Mouse (Mus musculus): ENCODE data around the gene Rnf208.

Gene Rnf208

GRCm38 (mm10) chr2:25227406-25227805, 14.6 kb upstream of the Rnf208 start:
- Histone ChIP-seq H3K4me1 (replicated peaks; ENCODE audit: low read depth, low read length) (peaks cover 73% of the 10 kb centered on the region), H3K36me3 (ENCODE audit: insufficient read depth, low read length) (peaks cover 16% of the 10 kb centered on the region), H3K27me3 (ENCODE audit: insufficient read depth, low read length) (no peaks in the 10 kb centered on the region), H3K4me3 (replicated peaks; ENCODE audit: low read length) (0 out of 2 replicates have a peak overlapping the region, but pooled peaks have one; percentile 73), H3K9me3 (ENCODE audit: low read length) (no peaks in the 10 kb centered on the region)
- TF ChIP-seq NANOG (IDR thresholded peaks at IDR 0.05; ENCODE audit: borderline replicate concordance, low read length) (no peak), POU5F1 (IDR thresholded peaks at IDR 0.05; ENCODE audit: borderline replicate concordance, low read length) (no peak), CTCF (conservative IDR thresholded peaks at IDR 0.05; ENCODE audit: low read length) (no peak)

- Histone ChIP-seq H3K36me3 (ENCODE audit: insufficient read depth, low read length) (peaks cover 6% of the 10 kb centered on the region), H3K4me1 (replicated peaks; ENCODE audit: low read depth, low read length) (peaks cover 75% of the 10 kb centered on the region), H3K9me3 (ENCODE audit: low read length) (no peaks in the 10 kb centered on the region), H3K27me3 (ENCODE audit: insufficient read depth, low read length) (peaks cover 6% of the 10 kb centered on the region), H3K4me3 (replicated peaks; ENCODE audit: low read length) (peak overlapping the region; percentile 73)
- TF ChIP-seq NANOG (IDR thresholded peaks at IDR 0.05; ENCODE audit: borderline replicate concordance, low read length), result no peak
- TF ChIP-seq CTCF (conservative IDR thresholded peaks at IDR 0.05; ENCODE audit: low read length), result peak; percentile 64
Measured at GRCm38 (mm10) chr2:25228431-25228889, 13.6 kb upstream of the Rnf208 start.

DNA sequence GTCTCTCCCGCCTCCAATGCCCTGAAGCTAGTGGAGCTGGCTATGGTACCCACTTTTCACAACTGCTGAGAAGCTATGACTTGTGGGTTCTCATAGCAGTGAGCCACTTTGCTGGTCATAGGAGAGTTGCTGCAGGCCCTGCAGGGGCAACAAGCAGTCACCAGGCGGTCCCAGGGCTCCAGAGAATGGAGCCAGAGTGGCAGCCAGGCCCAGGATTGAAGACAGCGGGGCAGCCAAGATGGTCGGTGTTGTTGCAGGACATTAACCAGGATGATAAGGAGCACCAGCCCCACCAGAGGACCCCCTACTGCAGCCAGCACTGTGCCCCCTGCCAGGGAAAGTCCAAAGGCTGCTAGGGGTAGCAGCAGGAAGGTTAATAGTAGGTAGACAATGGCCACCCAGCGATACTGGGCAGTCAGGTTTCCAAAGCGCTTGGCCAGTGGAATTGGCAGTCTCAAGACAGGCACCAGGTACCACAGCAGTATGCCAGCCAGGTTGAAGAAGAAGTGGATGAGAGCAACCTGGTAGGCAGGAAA, 13.0 kb upstream of the Rnf208 start:
- H3K27me3 ChIP-seq (ENCODE audit: insufficient read depth, low read length), result peaks cover 6% of the 10 kb centered on the region
- peak overlapping the region; percentile 73 for H3K4me3 ChIP-seq (replicated peaks; ENCODE audit: low read length)
- TF ChIP-seq CTCF (conservative IDR thresholded peaks at IDR 0.05; ENCODE audit: low read length) (no peak), POU5F1 (IDR thresholded peaks at IDR 0.05; ENCODE audit: borderline replicate concordance, low read length) (no peak), NANOG (IDR thresholded peaks at IDR 0.05; ENCODE audit: borderline replicate concordance, low read length) (no peak)
- no peaks in the 10 kb centered on the region for H3K9me3 ChIP-seq (ENCODE audit: low read length)
- H3K4me1 ChIP-seq (replicated peaks; ENCODE audit: low read depth, low read length), result peaks cover 76% of the 10 kb centered on the region
- H3K36me3 ChIP-seq (ENCODE audit: insufficient read depth, low read length), result no peaks in the 10 kb centered on the region

GRCm38 (mm10) chr2:25229582-25229981, 12.5 kb upstream of the Rnf208 start:
- no peak overlapping the region for H3K4me3 ChIP-seq (replicated peaks; ENCODE audit: low read length)
- TF ChIP-seq POU5F1 (IDR thresholded peaks at IDR 0.05; ENCODE audit: borderline replicate concordance, low read length) (no peak), NANOG (IDR thresholded peaks at IDR 0.05; ENCODE audit: borderline replicate concordance, low read length) (no peak), CTCF (conservative IDR thresholded peaks at IDR 0.05; ENCODE audit: low read length) (no peak)
- H3K9me3 ChIP-seq (ENCODE audit: low read length), result no peaks in the 10 kb centered on the region
- peaks cover 82% of the 10 kb centered on the region for H3K4me1 ChIP-seq (replicated peaks; ENCODE audit: low read depth, low read length)
- H3K27me3 ChIP-seq (ENCODE audit: insufficient read depth, low read length), result peaks cover 6% of the 10 kb centered on the region
- H3K36me3 ChIP-seq (ENCODE audit: insufficient read depth, low read length), result no peaks in the 10 kb centered on the region

GRCm38 (mm10) chr2:25230581-25230980, 11.5 kb upstream of the Rnf208 start:
- TF ChIP-seq NANOG (IDR thresholded peaks at IDR 0.05; ENCODE audit: borderline replicate concordance, low read length) (no peak), CTCF (conservative IDR thresholded peaks at IDR 0.05; ENCODE audit: low read length) (no peak), POU5F1 (IDR thresholded peaks at IDR 0.05; ENCODE audit: borderline replicate concordance, low read length) (no peak)
- no peaks in the 10 kb centered on the region for H3K36me3 ChIP-seq (ENCODE audit: insufficient read depth, low read length)

GRCm38 (mm10) chr2:25231038-25231437, 11.0 kb upstream of the Rnf208 start:
- H3K4me1 ChIP-seq (replicated peaks; ENCODE audit: low read depth, low read length), result peaks cover 87% of the 10 kb centered on the region
- peak overlapping the region; percentile 64 for H3K4me3 ChIP-seq (replicated peaks; ENCODE audit: low read length)
- H3K27me3 ChIP-seq (ENCODE audit: insufficient read depth, low read length), result peaks cover 8% of the 10 kb centered on the region
- no peaks in the 10 kb centered on the region for H3K9me3 ChIP-seq (ENCODE audit: low read length)
- H3K36me3 ChIP-seq (ENCODE audit: insufficient read depth, low read length), result no peaks in the 10 kb centered on the region
- no peak for TF ChIP-seq CTCF (conservative IDR thresholded peaks at IDR 0.05; ENCODE audit: low read length)
- no peak for TF ChIP-seq POU5F1 (IDR thresholded peaks at IDR 0.05; ENCODE audit: borderline replicate concordance, low read length)
- TF ChIP-seq NANOG (IDR thresholded peaks at IDR 0.05; ENCODE audit: borderline replicate concordance, low read length), result no peak

More at GRCm38 (mm10) chr2:25230581-25230980, 11.5 kb upstream of the Rnf208 start:
- Histone ChIP-seq H3K4me1 (replicated peaks; ENCODE audit: low read depth, low read length) (peaks cover 87% of the 10 kb centered on the region), H3K9me3 (ENCODE audit: low read length) (no peaks in the 10 kb centered on the region), H3K27me3 (ENCODE audit: insufficient read depth, low read length) (peaks cover 8% of the 10 kb centered on the region), H3K4me3 (replicated peaks; ENCODE audit: low read length) (peak overlapping the region; percentile 64)

DNA sequence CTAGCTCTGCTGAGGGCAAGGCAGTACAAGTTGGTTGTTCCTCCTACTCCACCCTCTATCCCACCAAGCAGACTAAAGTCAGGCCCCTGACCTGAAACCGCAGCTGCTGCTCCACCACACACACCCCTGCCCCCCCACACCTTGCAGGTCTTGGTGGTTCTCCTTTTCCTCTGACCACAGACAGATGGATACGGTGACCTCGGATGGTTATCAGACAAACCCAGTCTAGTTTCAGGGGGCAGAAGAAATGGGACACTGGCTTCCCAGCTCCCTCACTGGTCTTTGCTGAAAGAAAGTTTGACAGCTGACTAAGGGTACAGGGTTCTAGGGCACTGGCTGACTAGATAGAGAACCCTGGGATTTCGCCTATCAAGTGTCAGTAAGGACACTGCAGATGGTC, 8.6 kb upstream of the Rnf208 start:
- no peaks in the 10 kb centered on the region for H3K9me3 ChIP-seq (ENCODE audit: low read length)
- no peak overlapping the region for H3K4me3 ChIP-seq (replicated peaks; ENCODE audit: low read length)
- peaks cover 8% of the 10 kb centered on the region for H3K27me3 ChIP-seq (ENCODE audit: insufficient read depth, low read length)
- H3K36me3 ChIP-seq (ENCODE audit: insufficient read depth, low read length), result no peaks in the 10 kb centered on the region
- H3K4me1 ChIP-seq (replicated peaks; ENCODE audit: low read depth, low read length), result peaks cover 87% of the 10 kb centered on the region
- TF ChIP-seq NANOG (IDR thresholded peaks at IDR 0.05; ENCODE audit: borderline replicate concordance, low read length), result no peak
- no peak for TF ChIP-seq POU5F1 (IDR thresholded peaks at IDR 0.05; ENCODE audit: borderline replicate concordance, low read length)
- no peak for TF ChIP-seq CTCF (conservative IDR thresholded peaks at IDR 0.05; ENCODE audit: low read length)

GRCm38 (mm10) chr2:25234050-25234449, 8.0 kb upstream of the Rnf208 start, which contains the start of gene Slc34a3:
TSS of gene Slc34a3 (minus strand) at chr2:25234364.
- Histone ChIP-seq H3K9me3 (ENCODE audit: low read length) (no peaks in the 10 kb centered on the region), H3K27me3 (ENCODE audit: insufficient read depth, low read length) (peaks cover 8% of the 10 kb centered on the region), H3K4me1 (replicated peaks; ENCODE audit: low read depth, low read length) (peaks cover 87% of the 10 kb centered on the region), H3K4me3 (replicated peaks; ENCODE audit: low read length) (no peak within 1 kb of the TSS), H3K36me3 (ENCODE audit: insufficient read depth, low read length) (no peaks in the 10 kb centered on the region)
- TF ChIP-seq POU5F1 (IDR thresholded peaks at IDR 0.05; ENCODE audit: borderline replicate concordance, low read length) (no peak), NANOG (IDR thresholded peaks at IDR 0.05; ENCODE audit: borderline replicate concordance, low read length) (no peak), CTCF (conservative IDR thresholded peaks at IDR 0.05; ENCODE audit: low read length) (no peak)

Data from E14TG2a.4 (cell line).